Mouse (Mus musculus) ES-Bruce4 (cell line): ENCODE data around the gene Lipc.

Source experiments
- CTCF ChIP-seq: IDR thresholded peaks from one replicate; pipeline ENCODE4 v1.8.1; 2011; ENCODE audit warnings: low read depth, low read length
- EP300 ChIP-seq: IDR thresholded peaks from 2 replicates; pipeline ENCODE4 v1.6.1; 2011; ENCODE audit warnings: low read depth, low read length; ENCODE audit not compliant: insufficient read depth
- POLR2A ChIP-seq: IDR thresholded peaks from one replicate; pipeline ENCODE4 v1.8.1; 2011; ENCODE audit warnings: low read length; ENCODE audit not compliant: insufficient read depth

DNA sequence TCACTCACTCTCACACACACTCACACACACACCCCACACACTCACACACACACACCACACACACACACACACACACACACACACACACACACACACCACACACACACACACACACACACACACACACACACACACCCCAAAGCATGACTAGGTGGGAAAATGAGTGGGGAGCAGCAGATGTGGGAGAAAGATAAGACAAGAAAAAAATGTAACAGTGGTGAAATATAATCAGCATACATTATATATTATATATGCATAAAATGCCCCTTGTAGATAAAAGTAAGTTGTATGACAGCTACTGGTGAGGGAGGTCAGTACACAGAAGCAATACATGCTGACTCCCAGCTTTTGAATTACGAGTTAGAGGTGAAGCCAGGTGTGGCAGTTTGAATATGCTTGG is 23.6 kb downstream of the Lipc start:
- no peak for TF ChIP-seq POLR2A
- TF ChIP-seq EP300 = no peak
- no peak for TF ChIP-seq CTCF
